Mouse (Mus musculus) brain, embryonic 18.5 days (tissue): ENCODE measurements around the gene Folh1.
"Not testable (repeated sequence)": the region's sequence is repeated elsewhere in the genome, so short reads cannot be mapped to it uniquely, and the experiment has no call there.

Source experiments
- DNase-seq: peaks from one replicate; pipeline ENCODE4 v3.0.0-alpha.2; 2012; ENCODE audit warnings: low read depth, low spot score

The Folh1 gene

GRCm38 (mm10) chr7:86775617-86776325 is at the start of gene Folh1:
Gene Folh1, minus strand, starts transcription at chr7:86775943.
- DNase-seq = peak; percentile 16

DNA sequence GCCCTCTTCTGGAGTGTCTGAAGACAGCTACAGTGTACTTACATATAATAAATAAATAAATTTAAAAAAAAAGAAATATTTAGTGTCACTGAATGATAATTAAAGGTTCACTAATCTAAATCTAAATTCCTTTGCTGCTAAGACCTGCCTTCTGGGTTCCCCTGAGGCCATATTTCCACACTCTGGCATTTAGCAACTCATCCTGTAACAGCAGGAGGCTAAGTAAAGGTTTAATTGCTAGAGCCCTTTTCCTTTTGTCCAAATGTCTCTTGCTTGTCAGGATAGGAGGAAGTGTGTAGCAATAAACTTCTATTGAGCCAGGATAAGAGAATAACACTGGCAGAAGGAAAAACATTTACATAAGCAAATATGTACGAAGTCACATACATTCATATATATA is 40.7 kb upstream of the Folh1 start:
- DNase-seq = no peak

GRCm38 (mm10) chr7:86815716-86816115 is 40.0 kb upstream of the Folh1 start:
- not testable (repeated sequence) for DNase-seq

GRCm38 (mm10) chr7:86815241-86815640 is 39.5 kb upstream of the Folh1 start:
- DNase-seq = not testable (repeated sequence)

DNA sequence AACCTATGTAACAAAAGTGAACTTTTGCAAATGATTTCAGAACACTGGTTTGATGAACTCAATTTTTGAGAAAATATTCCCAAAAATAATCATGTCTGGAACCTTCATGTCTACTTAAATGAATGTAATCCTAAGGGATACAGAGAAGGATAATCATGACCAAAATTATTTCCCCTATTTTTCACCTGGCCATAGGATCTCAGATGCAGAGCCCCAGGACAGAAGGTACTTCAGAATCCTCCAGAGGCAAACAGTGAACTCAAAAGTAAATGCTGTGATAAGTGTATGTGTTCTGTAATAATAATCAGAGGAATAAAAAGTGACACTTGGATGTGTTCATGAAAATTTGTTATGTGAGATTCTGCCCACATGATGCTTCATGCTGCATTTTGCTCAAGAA is 19.0 kb upstream of the Folh1 start, which contains the start of gene Vmn2r77:
Gene Vmn2r77 (plus strand): TSS at position 301 of the 400 bp plus-strand sequence.
- no peak for DNase-seq

DNA sequence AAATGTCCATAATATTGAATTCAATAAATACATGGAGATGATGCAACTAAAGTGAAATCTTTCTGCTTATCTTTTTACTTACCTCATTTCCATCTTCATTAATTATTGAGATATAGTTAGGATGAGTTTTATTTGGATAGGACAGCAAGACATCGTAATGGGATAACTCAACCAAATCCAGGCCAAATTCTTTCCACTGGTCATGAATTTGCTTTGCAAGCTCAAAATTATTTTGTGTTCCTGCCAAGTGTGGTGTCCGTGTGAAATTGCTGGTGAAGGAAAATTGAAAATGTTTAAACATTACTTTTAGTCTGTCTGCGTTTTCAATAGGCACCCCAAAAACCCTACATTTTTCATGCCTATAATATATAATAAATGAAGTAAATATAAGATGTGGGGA is 4.1 kb downstream of the Folh1 start:
- DNase-seq = no peak

- DNase-seq = no peak
These were observed 11.1 kb downstream of the Folh1 start for GRCm38 (mm10) chr7:86764628-86765027.

- no peak for DNase-seq
These were observed 15.0 kb downstream of the Folh1 start for GRCm38 (mm10) chr7:86760751-86761150.

- DNase-seq = no peak
These were observed 50.7 kb downstream of the Folh1 start for GRCm38 (mm10) chr7:86725013-86725412.

GRCm38 (mm10) chr7:86688030-86688429 is 87.7 kb downstream of the Folh1 start, which contains the start of gene Olfr292:
Gene Olfr292, plus strand, starts transcription at chr7:86688330.
- no peak for DNase-seq
